Mouse (Mus musculus) gastrocnemius, postnatal 25 days (tissue): Measurements from ENCODE around the gene Ncaph2. TPM values are rescaled to one million over a fixed set of nuclear protein-coding genes. Genes with fewer than 3 reads are reported as not detected.

ENCODE experiments used
- DNase-seq: peaks from one replicate; pipeline ENCODE4 v3.0.0; 2022
- total RNA-seq, 2 experiments: library from RNA; stranded (reverse); gene quantifications; 1 replicate in 1 of 2; 2 replicates in 1 of 2; pipeline ENCODE4 v1.2.3; 2021

The Ncaph2 gene
- total RNA-seq, 2 experiments from 2014 or later, result 35.1 to 37.0 TPM

- DNase-seq, result no peak
Measured at GRCm38 (mm10) chr15:89341678-89342077, 13.8 kb upstream of the Ncaph2 start.

DNA sequence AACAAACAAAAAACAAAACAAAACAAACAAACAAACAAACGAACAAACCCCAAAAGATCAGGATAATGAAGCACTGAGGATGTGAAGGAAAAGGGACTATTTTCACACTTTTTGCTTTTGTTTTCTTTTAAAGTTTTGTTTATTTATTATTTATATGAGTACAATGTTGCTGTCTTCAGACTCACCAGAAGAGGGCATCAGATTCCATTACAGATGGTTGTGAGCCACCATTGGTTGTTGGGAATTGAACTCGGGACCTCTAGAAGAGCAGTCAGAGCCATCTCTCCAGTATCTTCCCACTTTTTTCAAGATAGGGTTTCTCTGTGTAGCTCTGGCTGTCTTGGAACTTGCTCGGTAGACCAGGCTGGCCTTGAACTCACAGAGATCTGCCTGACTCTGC is 12.2 kb upstream of the Ncaph2 start:
- no peak for DNase-seq

DNA sequence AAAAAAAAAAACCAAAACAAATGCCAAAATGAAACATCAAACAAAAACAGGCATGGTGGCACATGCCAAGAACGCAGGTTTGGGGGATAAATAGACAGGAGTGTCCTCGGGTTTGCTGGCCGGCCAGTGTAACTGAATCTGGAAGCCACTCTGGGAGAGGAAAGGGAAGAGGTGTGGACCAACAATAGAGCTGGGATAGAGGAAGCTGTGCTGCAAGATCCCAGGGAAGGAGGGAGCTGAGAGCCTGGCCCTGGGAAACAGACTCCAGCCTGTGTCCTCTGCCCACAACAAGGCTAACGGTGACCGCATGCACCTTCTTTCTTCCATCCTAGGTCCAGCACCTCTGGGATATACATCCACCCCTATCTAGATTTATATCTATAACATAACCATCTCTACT is 5.1 kb upstream of the Ncaph2 start:
- DNase-seq, result no peak

DNA sequence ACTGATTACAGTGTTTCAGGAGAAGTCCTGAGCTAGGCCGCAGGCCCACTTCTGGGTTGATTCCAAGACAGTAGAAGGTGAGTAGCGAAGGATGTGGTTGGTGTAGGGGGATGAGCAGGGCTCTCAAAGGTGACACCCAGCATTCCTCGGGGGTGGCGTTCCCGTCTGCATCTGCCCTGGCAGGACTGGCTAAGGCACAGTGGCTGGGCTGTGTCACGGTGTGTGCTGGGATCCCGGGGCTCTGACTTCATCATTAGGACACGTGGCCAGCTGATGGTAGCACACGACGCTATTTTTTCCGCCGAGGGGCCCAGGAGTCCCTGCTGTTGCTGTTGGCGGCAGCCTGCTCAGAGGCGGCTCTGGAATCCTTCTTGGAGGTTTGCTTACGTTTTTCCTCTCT is 4.2 kb upstream of the Ncaph2 start:
- no peak for DNase-seq

GRCm38 (mm10) chr15:89352054-89352453 is 3.5 kb upstream of the Ncaph2 start:
- no peak for DNase-seq

GRCm38 (mm10) chr15:89352795-89353194 is 2.7 kb upstream of the Ncaph2 start:
- no peak for DNase-seq

DNA sequence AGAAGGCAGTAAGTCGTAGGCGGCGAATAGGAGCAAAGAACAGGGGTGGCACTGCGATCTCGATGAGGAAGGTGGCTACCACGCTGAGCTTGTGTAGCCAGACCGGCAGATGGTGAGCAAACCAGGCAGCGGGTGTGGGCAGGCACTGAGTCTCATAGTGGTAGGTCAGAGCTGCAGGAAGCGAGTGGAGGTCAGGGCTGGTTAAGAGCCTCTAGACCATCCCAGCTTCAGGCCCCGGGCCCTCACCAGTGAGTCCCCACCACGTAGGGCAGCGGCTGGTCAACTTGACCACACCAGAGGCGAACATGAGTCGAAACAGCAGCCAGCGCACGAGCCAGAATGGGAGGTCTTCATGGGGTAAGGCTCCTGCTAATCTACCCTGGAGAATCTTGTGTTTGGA is 1.7 kb upstream of the Ncaph2 start:
- no peak for DNase-seq

GRCm38 (mm10) chr15:89354455-89354854 is 1.1 kb upstream of the Ncaph2 start:
- no peak for DNase-seq

DNA sequence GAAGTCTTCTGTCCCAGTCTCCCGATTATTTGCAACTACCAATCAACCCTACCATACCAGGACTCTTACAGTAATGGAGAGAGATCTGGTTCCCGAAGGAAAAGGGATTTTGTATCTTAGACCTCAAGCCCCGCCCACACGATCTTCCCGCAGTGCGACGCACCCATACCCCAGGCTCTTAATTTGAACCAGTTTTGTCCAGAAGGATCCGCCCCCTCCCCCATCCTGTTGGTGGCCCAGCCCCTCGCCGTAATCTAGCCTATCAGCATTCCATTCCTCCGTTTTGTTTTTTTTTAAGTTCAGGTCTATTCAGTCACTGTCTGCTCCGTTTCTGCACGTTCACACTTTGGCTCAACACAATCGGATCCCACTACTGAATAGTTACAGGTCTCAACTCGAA is 853 bp downstream of the Ncaph2 start:
- DNase-seq, result peak; percentile 51

- DNase-seq, result no peak
Measured at GRCm38 (mm10) chr15:89358784-89359183, 3.3 kb downstream of the Ncaph2 start.

- DNase-seq, result no peak
Measured at GRCm38 (mm10) chr15:89363051-89363450, 7.5 kb downstream of the Ncaph2 start.

GRCm38 (mm10) chr15:89365141-89365551 is 9.6 kb downstream of the Ncaph2 start:
- DNase-seq, result no peak

DNA sequence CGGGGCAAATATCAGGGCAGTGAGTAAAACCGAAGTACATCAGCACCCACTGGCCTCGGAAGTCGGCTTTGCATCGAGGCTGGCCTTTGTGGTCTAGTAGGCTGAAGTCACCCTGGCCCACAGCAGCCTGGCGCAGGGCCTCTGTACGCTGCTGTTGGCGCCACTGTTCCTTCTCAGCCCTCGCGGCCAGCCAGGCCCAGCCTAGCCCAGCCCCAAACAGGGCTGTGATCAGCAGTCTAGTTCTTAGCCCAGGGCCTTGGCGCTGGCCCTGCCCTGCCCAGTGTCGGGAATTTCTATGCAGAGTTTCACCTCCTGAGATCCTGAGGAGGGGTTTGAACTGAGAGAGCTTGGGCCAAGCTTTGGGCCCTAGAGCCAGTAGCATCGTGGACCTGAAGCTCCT is 16.5 kb downstream of the Ncaph2 start:
- no peak for DNase-seq

DNA sequence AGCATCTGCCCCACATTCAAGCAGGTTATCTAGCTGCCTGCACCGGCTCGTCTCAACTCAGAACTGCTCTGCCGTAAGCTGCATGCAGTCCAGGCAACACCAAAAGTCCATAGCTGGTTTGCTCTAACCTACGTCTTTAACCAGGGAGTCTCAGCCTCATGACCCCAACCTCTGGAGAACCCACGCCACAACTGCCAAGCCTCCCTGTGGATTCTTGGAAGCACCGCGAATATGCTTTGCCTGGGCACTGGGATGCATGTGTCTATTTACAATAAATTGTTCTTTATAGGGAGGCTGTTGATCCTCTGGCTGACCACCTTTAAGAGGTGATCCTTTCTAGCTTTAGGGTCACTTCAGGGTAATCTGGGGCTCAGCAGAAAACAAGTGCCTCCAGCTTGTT is 17.0 kb downstream of the Ncaph2 start:
- DNase-seq, result no peak

GRCm38 (mm10) chr15:89373027-89373761 is 17.7 kb downstream of the Ncaph2 start:
- peak; percentile 80 for DNase-seq

- peak; percentile 84 for DNase-seq
Measured at GRCm38 (mm10) chr15:89373762-89374248, 18.3 kb downstream of the Ncaph2 start, which contains the start of gene Sco2. TSS of gene Sco2 (minus strand) at chr15:89373846.

DNA sequence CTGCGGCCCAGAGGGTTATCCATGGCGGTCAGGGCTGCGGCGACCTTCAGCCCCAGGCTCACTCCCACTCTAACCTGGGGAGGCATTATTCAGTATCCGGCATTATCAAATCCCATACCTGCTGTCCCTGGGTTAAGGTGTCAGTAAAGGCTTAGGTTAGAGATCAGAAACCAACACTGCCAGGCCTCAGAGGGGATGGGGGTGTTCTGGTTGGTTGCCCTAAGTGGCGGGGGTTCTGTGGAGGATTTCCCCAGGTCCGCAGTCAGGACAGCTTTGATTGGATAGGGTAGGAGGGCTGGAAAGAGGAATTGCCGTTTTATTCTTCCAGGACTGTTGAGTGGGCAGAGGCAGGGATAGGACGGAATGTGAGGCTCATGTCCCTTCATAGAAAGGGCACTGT is 18.8 kb downstream of the Ncaph2 start:
- no peak for DNase-seq

- no peak for DNase-seq
Measured at GRCm38 (mm10) chr15:89374801-89375534, 19.4 kb downstream of the Ncaph2 start.

GRCm38 (mm10) chr15:89376040-89376439 is 20.5 kb downstream of the Ncaph2 start:
- no peak for DNase-seq

DNA sequence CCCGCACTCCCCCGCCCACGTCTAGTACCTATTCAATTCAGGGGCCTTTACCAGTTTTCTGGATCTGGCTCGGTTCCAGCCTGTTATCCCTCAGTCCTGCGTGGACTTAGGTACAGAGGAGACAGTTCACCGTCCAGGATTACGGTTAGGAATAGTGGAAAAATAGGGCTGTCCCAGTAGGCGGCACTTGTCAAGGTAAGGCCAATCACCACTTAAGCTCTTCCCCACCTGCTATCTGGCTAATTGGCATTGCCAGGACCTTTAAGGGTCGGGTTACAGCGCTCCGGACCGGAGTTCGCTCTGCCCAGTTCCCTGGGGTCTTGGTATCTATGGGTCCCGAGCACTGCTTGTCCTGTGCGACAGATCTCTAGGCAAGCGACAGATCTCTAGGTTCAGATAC is 21.4 kb downstream of the Ncaph2 start, which contains the start of gene Tymp:
TSS of gene Tymp (minus strand) at position 83 of the 400 bp plus-strand sequence.
- DNase-seq, result no peak

DNA sequence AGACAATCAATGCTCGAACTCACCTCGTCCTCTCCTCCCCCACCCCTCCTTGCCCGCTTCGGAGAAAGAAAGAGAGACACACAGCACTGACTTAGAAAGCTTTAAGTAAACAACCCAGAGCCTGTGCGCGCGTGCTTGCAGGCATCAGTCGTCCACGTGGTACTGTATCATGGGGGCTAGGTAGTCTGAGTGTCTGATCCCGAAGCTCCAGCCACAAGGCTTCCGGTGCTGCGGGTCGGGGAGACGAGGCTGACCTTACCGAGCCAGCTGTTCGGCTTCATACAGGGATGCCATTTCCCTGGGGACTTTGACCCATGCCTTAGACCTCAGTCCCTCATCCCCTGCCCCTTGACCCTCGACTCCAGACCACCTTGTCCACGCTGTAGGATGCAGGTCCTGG is 21.8 kb downstream of the Ncaph2 start:
- no peak for DNase-seq

DNA sequence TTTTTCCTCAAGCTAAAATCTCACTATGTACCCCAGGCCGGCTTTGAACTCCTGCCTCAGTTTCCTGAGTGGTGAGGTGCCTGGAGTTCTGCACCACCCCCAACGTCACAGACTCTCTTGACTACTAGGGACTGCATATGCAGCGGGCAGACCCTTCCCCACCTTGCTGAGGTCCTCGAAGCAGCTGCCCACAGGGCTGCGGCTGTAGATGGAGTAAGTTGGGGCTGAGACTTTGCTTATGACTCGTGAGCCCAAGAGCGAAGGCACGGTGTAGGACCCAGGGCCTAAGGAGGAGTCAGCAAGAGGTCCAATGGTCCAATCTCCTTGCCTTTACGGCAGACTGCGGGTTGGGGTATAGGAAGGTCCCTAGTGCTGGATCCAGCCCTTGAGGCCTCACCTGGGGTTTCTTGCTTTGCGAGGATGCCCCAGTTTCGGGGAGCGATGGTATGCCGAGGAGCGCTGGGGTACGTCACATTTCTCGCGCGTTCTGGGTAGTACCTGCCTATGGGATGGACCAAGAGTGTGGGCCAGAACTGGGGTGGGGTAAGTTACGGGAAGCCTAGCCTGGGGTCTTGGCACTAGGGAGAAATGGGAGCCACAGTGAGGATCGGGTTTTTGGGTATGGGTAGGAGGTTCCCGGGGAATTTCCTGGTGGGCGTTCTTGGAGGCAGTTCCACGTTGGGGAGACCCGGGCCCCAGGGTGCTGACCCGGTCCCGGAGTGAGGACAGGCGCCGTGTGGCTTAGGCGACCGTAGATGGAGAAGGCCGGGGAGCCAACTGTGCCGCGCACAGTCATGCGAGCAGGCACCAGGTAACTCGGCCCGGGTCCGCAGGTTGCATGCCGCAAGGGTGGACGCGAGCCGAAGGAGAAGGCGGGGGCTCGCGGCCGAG is 22.7 kb downstream of the Ncaph2 start:
- no peak for DNase-seq
